Mouse (Mus musculus) cortical plate, adult 2 months (tissue): ENCODE measurements at regions not wholly inside any gene's neighbourhood (a gene's known extent, or its start where the extent isn't known, plus 50 kb on each side); places are given as distances from the start of the nearest gene placed in this dataset.

ENCODE experiments used
- CTCF ChIP-seq: fragments of 200-500 bp; IDR thresholded peaks from 2 replicates; pipeline ENCODE4 v1.5.1; 2011; ENCODE audit warnings: mild to moderate bottlenecking, control low read depth, low read length; ENCODE audit not compliant: insufficient read depth; ENCODE audit errors: extremely low read depth
- POLR2A ChIP-seq: fragments of 200-500 bp; IDR thresholded peaks from 2 replicates; pipeline ENCODE4 v1.6.1; 2011; ENCODE audit warnings: mild to moderate bottlenecking, low read length, control low read depth; ENCODE audit not compliant: insufficient read depth; ENCODE audit errors: extremely low read depth

DNA sequence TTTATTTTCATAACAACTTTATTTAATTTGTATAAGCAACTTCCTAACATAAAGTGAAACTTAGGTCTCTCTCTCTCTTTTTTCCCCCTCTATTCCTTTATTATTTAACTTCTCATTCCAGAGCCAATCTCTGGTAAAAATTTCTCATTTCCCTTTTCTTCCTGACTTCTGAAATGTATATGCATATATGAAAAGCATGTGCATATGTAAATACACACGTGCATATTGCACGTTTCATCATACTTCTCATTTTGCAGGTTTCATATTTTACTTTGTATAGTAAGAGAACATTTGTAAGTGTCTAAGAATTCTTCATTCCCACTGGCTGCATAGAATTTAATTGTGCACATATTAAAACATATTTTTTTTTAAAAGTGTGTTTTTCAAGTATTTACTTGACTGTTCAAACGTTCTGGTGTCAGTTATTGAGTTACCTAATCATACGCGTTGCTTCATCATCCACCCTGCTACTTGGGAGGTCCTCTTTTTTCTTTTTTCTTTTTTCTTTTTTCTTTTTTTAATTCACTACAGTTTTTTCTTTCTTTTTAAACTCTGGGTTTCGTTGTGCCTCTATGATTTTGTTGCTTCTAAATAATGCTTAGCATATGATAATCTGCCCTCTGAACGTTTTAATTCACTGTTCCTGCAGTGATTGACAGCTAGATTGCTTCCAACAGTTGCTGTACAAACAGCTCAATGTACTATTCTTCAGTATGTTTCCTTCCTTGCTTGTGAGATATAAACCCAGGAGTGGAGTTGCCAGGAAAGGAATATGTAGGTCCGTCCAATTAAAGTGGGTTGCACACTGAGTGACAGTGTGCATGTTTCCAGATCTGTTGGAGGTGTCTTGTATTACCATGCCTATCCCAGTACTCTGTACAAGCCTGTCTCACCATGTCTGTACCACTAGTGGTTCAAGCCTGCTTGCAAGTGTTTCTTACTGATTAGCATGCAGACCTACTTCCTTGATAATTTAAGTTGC lies 303.2 kb downstream of the Tmem38b start:
- TF ChIP-seq CTCF (no peak), POLR2A (no peak)
